Mouse (Mus musculus) thymus, postnatal 36 days (tissue): ENCODE data around the gene Emx1.
A peak's percentile ranks its signal among the peaks of the same experiment; 100 is the strongest.
"Not testable (repeated sequence)": the region's sequence is repeated elsewhere in the genome, so short reads cannot be mapped to it uniquely, and the experiment has no call there.

Experiments
- DNase-seq, 2 experiments: peaks; one replicate each; pipeline ENCODE4 v3.0.0; 2022; ENCODE audit warnings: mixed read lengths in 2 of 2

The Emx1 gene

GRCm38 (mm10) chr6:85187340-85188211 is at the start of gene Emx1:
Gene Emx1 (plus strand): TSS chr6:85187438.
- no peak for DNase-seq

GRCm38 (mm10) chr6:85139534-85139933 is 47.7 kb upstream of the Emx1 start:
- DNase-seq = no peak

- DNase-seq = peak; percentile 53 to 59
Observed at GRCm38 (mm10) chr6:85141013-85141412, 46.2 kb upstream of the Emx1 start.

- DNase-seq = no peak
Observed at GRCm38 (mm10) chr6:85144466-85144865, 42.8 kb upstream of the Emx1 start.

GRCm38 (mm10) chr6:85147636-85148035 is 39.6 kb upstream of the Emx1 start:
- no peak for DNase-seq

- DNase-seq = no peak
Observed at GRCm38 (mm10) chr6:85150386-85150785, 36.9 kb upstream of the Emx1 start.

GRCm38 (mm10) chr6:85153970-85154540 is 33.2 kb upstream of the Emx1 start:
- DNase-seq = peak; percentile 62 to 66

GRCm38 (mm10) chr6:85154861-85155528 is 32.2 kb upstream of the Emx1 start:
- DNase-seq = peak in 1 of 2 experiments; percentile 13

GRCm38 (mm10) chr6:85156551-85156950 is 30.7 kb upstream of the Emx1 start:
- DNase-seq = not testable (repeated sequence)

- DNase-seq = not testable (repeated sequence)
Observed at GRCm38 (mm10) chr6:85158040-85158804, 29.0 kb upstream of the Emx1 start.

GRCm38 (mm10) chr6:85159092-85159760 is 28.0 kb upstream of the Emx1 start:
- DNase-seq = peak; percentile 34 to 37

- DNase-seq = peak; percentile 55 to 64
Observed at GRCm38 (mm10) chr6:85160201-85160923, 26.9 kb upstream of the Emx1 start.

GRCm38 (mm10) chr6:85165440-85165921 is 21.8 kb upstream of the Emx1 start:
- no peak for DNase-seq

- no peak for DNase-seq
Observed at GRCm38 (mm10) chr6:85179569-85179968, 7.7 kb upstream of the Emx1 start.

- DNase-seq = no peak
Observed at GRCm38 (mm10) chr6:85180036-85180435, 7.2 kb upstream of the Emx1 start.

- DNase-seq = no peak
Observed at GRCm38 (mm10) chr6:85183951-85184350, 3.3 kb upstream of the Emx1 start.

GRCm38 (mm10) chr6:85186033-85186743 is 1.1 kb upstream of the Emx1 start:
- DNase-seq = no peak

GRCm38 (mm10) chr6:85186744-85187059 is 536 bp upstream of the Emx1 start:
- no peak for DNase-seq

GRCm38 (mm10) chr6:85188256-85189110 is 1.2 kb downstream of the Emx1 start:
- DNase-seq = no peak

GRCm38 (mm10) chr6:85189361-85189760 is 2.1 kb downstream of the Emx1 start:
- no peak for DNase-seq
